Mouse (Mus musculus) thymus, postnatal 4 days (tissue): Measurements from ENCODE around the gene Hoxa1.

Experiments
- DNase-seq: peaks from one replicate; pipeline ENCODE4 v3.0.0; 2021

The Hoxa1 gene

GRCm38 (mm10) chr6:52170166-52170897, 12.2 kb upstream of the Hoxa1 start:
- DNase-seq = no peak

GRCm38 (mm10) chr6:52169499-52170165, 11.5 kb upstream of the Hoxa1 start:
- no peak for DNase-seq

- DNase-seq = no peak
Measured at GRCm38 (mm10) chr6:52168191-52169055, 10.3 kb upstream of the Hoxa1 start.

- no peak for DNase-seq
Measured at GRCm38 (mm10) chr6:52167736-52168161, 9.6 kb upstream of the Hoxa1 start.

- no peak for DNase-seq
Measured at GRCm38 (mm10) chr6:52167176-52167575, 9.1 kb upstream of the Hoxa1 start.

GRCm38 (mm10) chr6:52166431-52167077, 8.4 kb upstream of the Hoxa1 start:
- DNase-seq = no peak

GRCm38 (mm10) chr6:52165441-52166370, 7.6 kb upstream of the Hoxa1 start:
- no peak for DNase-seq

GRCm38 (mm10) chr6:52164626-52165440, 6.7 kb upstream of the Hoxa1 start, which contains the start of gene Hoxa2:
TSS of gene Hoxa2 (minus strand) at chr6:52164831.
- DNase-seq = no peak

GRCm38 (mm10) chr6:52164051-52164625, 6.0 kb upstream of the Hoxa1 start:
- no peak for DNase-seq

GRCm38 (mm10) chr6:52163366-52164031, 5.4 kb upstream of the Hoxa1 start:
- DNase-seq = no peak

- no peak for DNase-seq
Measured at GRCm38 (mm10) chr6:52162611-52163365, 4.7 kb upstream of the Hoxa1 start.

GRCm38 (mm10) chr6:52162093-52162380, 3.9 kb upstream of the Hoxa1 start:
- no peak for DNase-seq

GRCm38 (mm10) chr6:52161336-52162092, 3.4 kb upstream of the Hoxa1 start:
- DNase-seq = no peak

GRCm38 (mm10) chr6:52160511-52161335, 2.6 kb upstream of the Hoxa1 start:
- no peak for DNase-seq

- DNase-seq = no peak
Measured at GRCm38 (mm10) chr6:52159979-52160378, 1.9 kb upstream of the Hoxa1 start.

- DNase-seq = no peak
Measured at GRCm38 (mm10) chr6:52159164-52159761, 1.1 kb upstream of the Hoxa1 start.
